Mouse (Mus musculus): ENCODE data around the gene Dcun1d2. TPM values are rescaled to one million over a fixed set of nuclear protein-coding genes. Genes with fewer than 3 reads are reported as not detected.

Gene Dcun1d2
- 3.3 TPM in 2 replicates for polyA plus RNA-seq (2012)

GRCm38 (mm10) chr8:13287692-13288623 lies at the start of gene Dcun1d2, which contains the start of gene Tmco3:
Gene Dcun1d2 (minus strand): TSS chr8:13288131.
Gene Tmco3 (plus strand): TSS chr8:13288190.

GRCm38 (mm10) chr8:13254019-13254418 lies 33.9 kb downstream of the Dcun1d2 start, which contains the start of gene Adprhl1:
Gene Adprhl1 (minus strand): TSS chr8:13254162.

Other genes with a start within 250 kb of the Dcun1d2 start
- not detected in 2 replicates for gene Proz, start 227.2 kb downstream of the Dcun1d2 start, polyA plus RNA-seq (2012)
- gene Pcid2, start 182.7 kb downstream of the Dcun1d2 start, polyA plus RNA-seq (2012): 10.3 and 11.0 TPM in 2 replicates
- gene Cul4a, start 182.5 kb downstream of the Dcun1d2 start, polyA plus RNA-seq (2012): 26.8 and 32.1 TPM in 2 replicates
- gene Lamp1, start 129.0 kb downstream of the Dcun1d2 start, polyA plus RNA-seq (2012): 194 and 297 TPM in 2 replicates
- 1.3 and 3.1 TPM in 2 replicates for gene Grtp1, start 87.5 kb downstream of the Dcun1d2 start, polyA plus RNA-seq (2012)
- gene Adprhl1, start 34.0 kb downstream of the Dcun1d2 start, polyA plus RNA-seq (2012): not detected in 2 replicates
- 16.1 and 18.9 TPM in 2 replicates for gene Tmco3, start 59 bp upstream of the Dcun1d2 start, polyA plus RNA-seq (2012)
- gene Tfdp1, start 50.6 kb upstream of the Dcun1d2 start, polyA plus RNA-seq (2012): 54.1 and 56.0 TPM in 2 replicates
- gene Atp4b, start 108.7 kb upstream of the Dcun1d2 start, polyA plus RNA-seq (2012): 0.07 and 0.13 TPM in 2 replicates
- gene Grk1, start 117.0 kb upstream of the Dcun1d2 start, polyA plus RNA-seq (2012): not detected in 2 replicates
- gene Tmem255b, start 147.1 kb upstream of the Dcun1d2 start, polyA plus RNA-seq (2012): not detected in 2 replicates
- gene Gas6, start 206.4 kb upstream of the Dcun1d2 start, polyA plus RNA-seq (2012): 0.14 and 0.58 TPM in 2 replicates

Measured in megakaryocyte-erythroid progenitor cell, adult 5 weeks (primary cell).